Mouse (Mus musculus) heart, adult 2 months (tissue): Measurements from ENCODE around the gene Rpl36-ps4. TPM values are rescaled to one million over a fixed set of nuclear protein-coding genes. Genes with fewer than 3 reads are reported as not detected.
"Not testable (repeated sequence)": the region's sequence is repeated elsewhere in the genome, so short reads cannot be mapped to it uniquely, and the experiment has no call there.

ENCODE experiments used
- DNase-seq, 2 experiments: peaks; one replicate each; pipeline ENCODE4 v3.0.0; 2021
- H3K27ac ChIP-seq: fragments of 200-600 bp; 2 replicates; pipeline ENCODE4 v1.8.1; 2022
- H3K27me3 ChIP-seq: fragments of 200-500 bp; 2 replicates; pipeline ENCODE4 v1.6.1; 2012; ENCODE audit warnings: mild to moderate bottlenecking, low read length, inconsistent platforms, mixed read lengths; ENCODE audit not compliant: control insufficient read depth, insufficient read depth
- H3K36me3 ChIP-seq: fragments of 200-500 bp; 2 replicates; pipeline ENCODE4 v1.6.1; 2012; ENCODE audit warnings: low read length, inconsistent platforms; ENCODE audit not compliant: control insufficient read depth, insufficient read depth
- H3K4me1 ChIP-seq: fragments of 200-500 bp; 2 replicates; pipeline ENCODE4 v1.6.1; 2011; ENCODE audit warnings: low read length; ENCODE audit not compliant: control insufficient read depth, insufficient read depth
- H3K4me3 ChIP-seq: fragments of 200-600 bp; 2 replicates; pipeline ENCODE4 v1.8.1; 2022
- H3K79me2 ChIP-seq: fragments of 200-500 bp; replicated peaks from 2 replicates; pipeline ENCODE4 v1.6.1; 2012; ENCODE audit warnings: mild to moderate bottlenecking, inconsistent platforms, low read length, moderate library complexity, mixed read lengths; ENCODE audit not compliant: control insufficient read depth, insufficient read depth
- H3K9ac ChIP-seq: fragments of 200-500 bp; 2 replicates; pipeline ENCODE4 v1.6.1; 2012; ENCODE audit warnings: low read depth, mild to moderate bottlenecking, control low read depth, inconsistent platforms, low read length, mixed read lengths
- CTCF ChIP-seq: fragments of 200-600 bp; IDR thresholded peaks from 2 replicates; pipeline ENCODE4 v1.8.1; 2022; ENCODE audit warnings: antibody characterized with exemption, mild to moderate bottlenecking, moderate library complexity
- EP300 ChIP-seq: fragments of 200-500 bp; IDR thresholded peaks from 2 replicates; pipeline ENCODE4 v1.6.1; 2011; ENCODE audit warnings: low read depth, low read length, control low read depth; ENCODE audit not compliant: insufficient read depth
- POLR2A ChIP-seq: fragments of 200-500 bp; IDR thresholded peaks from 2 replicates; pipeline ENCODE4 v1.6.1; 2011; ENCODE audit warnings: mild to moderate bottlenecking, low read depth, low read length, control low read depth; ENCODE audit not compliant: insufficient read depth
- WGBS: fragments of 180-500 bp; shearing (Covaris S2); methylation state at CpG from one replicate; pipeline ENCODE4 v1.1.7; 2018; 5-methylcytosine and 5-hydroxymethylcytosine counted together
- intact Hi-C: fragments of 180-260 bp; cut with DNase I; formaldehyde crosslinking; loops from one replicate; pipeline ENCODE4 v1.15.1; 2025
- polyA plus RNA-seq: library from polyadenylated mRNA; depleted of rRNA; stranded (reverse); fragments of >200 nt; gene quantifications from 2 replicates; pipeline ENCODE4 v1.2.3, GENCODE M21; 2012
- total RNA-seq, 2 experiments: library from RNA; stranded (reverse); gene quantifications; 2 replicates each; pipeline ENCODE4 v1.2.3; 2021

Gene Rpl36-ps4
- total and polyA plus RNA-seq, 3 experiments = not detected

DNA sequence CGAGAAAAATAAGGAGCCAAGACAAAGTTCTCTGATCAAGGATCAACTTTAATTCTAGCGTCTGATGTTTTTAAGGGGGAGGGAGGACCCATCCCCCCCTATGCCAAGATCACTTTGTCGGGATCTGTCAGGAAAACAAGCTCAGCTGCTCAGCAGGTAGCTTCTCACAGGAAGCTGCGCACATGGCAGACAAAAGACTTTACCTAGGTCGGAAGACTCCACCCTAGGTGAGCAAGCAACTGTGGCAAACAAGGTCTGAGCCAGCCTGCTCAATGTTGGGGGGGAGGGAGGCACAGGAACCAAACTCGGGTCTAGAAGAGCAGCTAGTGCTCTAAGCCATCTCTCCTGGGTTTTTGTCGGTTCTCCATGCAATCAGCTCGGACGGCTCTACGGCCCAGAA lies 13.5 kb downstream of the Rpl36-ps4 start:
- Histone ChIP-seq H3K27ac (no peak overlapping the region), H3K9ac (no peak overlapping the region), H3K79me2 (no peaks in the 10 kb centered on the region), H3K4me3 (no peak overlapping the region), H3K27me3 (no peaks in the 10 kb centered on the region), H3K36me3 (no peaks in the 10 kb centered on the region), H3K4me1 (no peaks in the 10 kb centered on the region)
- intact Hi-C loops = no loop called here
- WGBS = 77% methylated on average over 10 of the region's 10 CpGs
- DNase-seq = no peak
- no peak for TF ChIP-seq CTCF
- no peak for TF ChIP-seq EP300
- no peak for TF ChIP-seq POLR2A

DNA sequence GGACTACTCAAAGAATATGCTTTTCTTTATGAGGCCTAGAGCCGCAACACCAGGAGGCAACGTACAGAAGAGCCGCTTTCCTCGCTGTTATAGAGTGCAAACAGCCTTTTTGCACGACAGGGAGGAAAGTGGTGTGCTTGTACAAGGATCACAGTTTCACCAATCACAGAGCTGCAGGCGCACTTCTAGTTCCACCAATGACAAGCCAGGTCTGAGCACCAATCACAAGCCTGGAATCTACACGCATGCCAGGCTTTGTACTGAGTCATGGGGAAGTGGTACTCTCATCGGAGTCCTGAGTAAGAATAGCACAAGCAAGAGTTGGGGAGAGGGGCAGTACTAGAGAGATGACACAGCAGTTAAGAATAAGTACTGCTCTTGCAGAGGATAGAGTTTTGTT lies 14.0 kb downstream of the Rpl36-ps4 start:
- Histone ChIP-seq H3K27ac (no peak overlapping the region), H3K36me3 (no peaks in the 10 kb centered on the region), H3K4me1 (no peaks in the 10 kb centered on the region), H3K27me3 (no peaks in the 10 kb centered on the region), H3K4me3 (no peak overlapping the region), H3K9ac (no peak overlapping the region), H3K79me2 (no peaks in the 10 kb centered on the region)
- DNase-seq = no peak
- TF ChIP-seq EP300 (no peak), CTCF (no peak), POLR2A (no peak)
- intact Hi-C loops = no loop called here
- 84% methylated on average over 8 of the region's 8 CpGs for WGBS

DNA sequence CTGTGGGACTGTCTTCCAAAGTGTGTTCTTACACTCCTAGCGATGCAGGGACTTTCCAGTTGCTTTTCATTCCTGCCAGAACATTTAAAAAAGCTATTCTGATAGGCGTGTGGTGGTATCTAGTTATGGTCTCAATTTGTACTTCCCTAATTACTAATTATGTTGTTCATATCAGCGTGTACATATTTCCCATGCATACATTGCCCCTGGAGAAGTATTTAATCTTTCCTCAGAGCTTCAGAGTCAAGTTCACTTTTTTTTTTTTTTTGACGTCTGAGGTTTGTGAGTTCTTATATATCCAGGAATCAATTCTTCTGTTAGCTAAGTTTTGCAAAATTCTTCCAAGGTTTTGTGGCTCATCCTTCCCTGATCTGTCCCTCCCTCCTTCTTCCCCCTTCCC lies 15.4 kb downstream of the Rpl36-ps4 start:
- Histone ChIP-seq H3K27me3 (no peaks in the 10 kb centered on the region), H3K36me3 (no peaks in the 10 kb centered on the region), H3K27ac (no peak overlapping the region), H3K4me3 (no peak overlapping the region), H3K9ac (no peak overlapping the region), H3K4me1 (no peaks in the 10 kb centered on the region), H3K79me2 (no peaks in the 10 kb centered on the region)
- no peak for DNase-seq
- WGBS = 82% methylated on average over 4 of the region's 4 CpGs
- intact Hi-C loops = no loop called here
- TF ChIP-seq EP300 (no peak), POLR2A (no peak), CTCF (no peak)

DNA sequence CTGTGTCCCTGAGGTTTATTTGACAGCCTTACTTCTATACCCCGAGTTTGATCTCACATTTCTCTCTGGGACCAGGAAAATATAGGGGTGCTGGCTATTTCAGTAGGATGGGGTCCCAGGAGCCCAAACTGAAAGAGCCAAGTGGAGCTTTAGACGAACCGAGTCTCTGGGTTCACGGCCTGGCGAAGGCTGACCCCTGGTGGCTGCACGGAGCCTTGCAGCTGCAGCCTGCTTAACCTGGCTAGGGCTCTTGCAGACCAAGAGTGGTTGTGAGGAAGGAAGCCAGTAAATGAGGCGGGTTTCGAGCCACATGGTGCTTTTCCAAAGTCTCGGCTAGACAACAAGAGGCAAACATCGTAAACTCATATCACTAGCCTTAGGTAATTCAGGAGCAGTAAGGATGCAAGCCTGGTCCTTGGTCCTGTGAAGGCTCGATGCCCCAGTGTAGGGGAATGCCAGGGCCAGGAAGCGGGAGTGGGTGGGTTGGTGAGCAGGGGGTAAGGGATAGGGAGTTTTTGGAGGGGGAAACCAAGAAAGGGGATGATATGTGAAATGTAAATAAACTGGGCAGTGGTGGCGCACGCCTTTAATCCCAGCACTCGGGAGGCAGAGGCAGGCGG lies 28.3 kb downstream of the Rpl36-ps4 start:
- DNase-seq = peak; percentile 64 to 85
- TF ChIP-seq CTCF = peak; percentile 100
- peak; percentile 75 for TF ChIP-seq EP300
- TF ChIP-seq POLR2A = no peak
- 39% methylated on average over 16 of the region's 16 CpGs for WGBS
- H3K4me1 ChIP-seq = no peaks in the 10 kb centered on the region
- no peak overlapping the region for H3K9ac ChIP-seq
- H3K36me3 ChIP-seq = no peaks in the 10 kb centered on the region
- H3K27ac ChIP-seq = no peak overlapping the region
- intact Hi-C loops = loop anchor here (1.0 to 5.0 kb wide), 4 partner anchors 66 to 347 kb away; no protein-coding TSS in a partner anchor
- no peaks in the 10 kb centered on the region for H3K79me2 ChIP-seq
- no peaks in the 10 kb centered on the region for H3K27me3 ChIP-seq
- H3K4me3 ChIP-seq = no peak overlapping the region

DNA sequence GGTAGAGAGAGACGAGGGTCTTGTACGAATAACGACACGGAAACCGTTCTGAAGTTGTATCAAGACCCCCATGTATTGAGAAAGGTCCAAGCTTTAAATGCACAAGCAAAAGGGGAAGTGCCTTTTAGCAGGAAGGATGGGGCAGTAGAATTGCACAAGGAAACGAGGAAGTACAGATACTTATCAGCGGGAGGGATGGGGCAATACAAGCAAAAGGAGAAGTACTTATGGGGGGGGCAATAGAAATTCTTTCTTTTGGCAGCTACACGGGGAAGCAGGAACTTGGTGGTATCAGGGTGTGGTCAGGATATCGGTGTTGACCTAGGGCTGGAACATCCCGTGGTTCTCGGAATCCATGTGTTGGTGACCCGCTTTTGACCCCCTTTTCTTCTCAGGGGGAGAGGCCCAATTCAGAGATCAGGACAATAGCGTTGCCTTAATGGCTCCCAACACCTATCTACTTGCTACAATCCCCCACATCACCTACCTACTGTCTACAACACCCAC lies 33.9 kb downstream of the Rpl36-ps4 start:
- H3K9ac ChIP-seq, H3K79me2 ChIP-seq, H3K27me3 ChIP-seq, H3K36me3 ChIP-seq, H3K27ac ChIP-seq, intact Hi-C loops, H3K4me1 ChIP-seq, DNase-seq, H3K4me3 ChIP-seq: not testable (repeated sequence)
- 70% methylated on average over 13 of the region's 13 CpGs for WGBS

DNA sequence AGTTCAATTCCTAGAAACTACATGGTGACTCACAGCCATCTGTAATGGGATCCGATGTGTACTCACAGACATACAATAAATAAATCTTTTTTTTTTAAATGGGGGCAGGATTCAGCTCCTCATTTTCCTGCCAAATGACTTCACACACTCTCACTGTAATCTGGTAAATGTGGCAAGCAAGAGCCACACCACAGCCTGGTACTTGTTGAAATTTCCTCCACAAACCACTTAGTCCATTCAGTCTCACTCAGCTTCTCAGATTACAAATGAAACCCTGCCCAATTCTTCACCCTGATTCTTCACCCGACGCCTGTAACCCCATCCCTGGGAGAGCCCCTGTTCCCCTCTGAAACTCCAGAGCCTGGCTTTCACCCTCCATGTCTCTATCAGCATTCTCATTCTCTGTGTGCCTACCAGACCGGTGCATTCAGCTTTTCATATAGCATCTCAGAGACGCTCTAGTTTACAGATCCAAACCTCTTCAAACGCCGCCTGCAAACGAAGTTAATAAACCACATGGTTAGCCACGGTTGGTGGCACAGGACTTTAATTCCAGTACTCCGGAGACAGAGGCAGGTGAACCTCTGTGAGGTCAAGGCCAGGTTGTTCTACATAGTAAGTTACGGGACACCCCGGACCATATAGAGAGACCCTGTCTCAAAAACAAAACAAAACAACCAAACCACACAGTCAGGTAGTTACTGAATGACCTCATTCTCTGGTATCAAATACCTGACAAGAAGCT lies 36.5 kb downstream of the Rpl36-ps4 start:
- no peaks in the 10 kb centered on the region for H3K79me2 ChIP-seq
- no peak for DNase-seq
- H3K4me3 ChIP-seq = no peak overlapping the region
- no peak overlapping the region for H3K27ac ChIP-seq
- intact Hi-C loops = no loop called here
- H3K4me1 ChIP-seq = no peaks in the 10 kb centered on the region
- H3K27me3 ChIP-seq = peaks cover 1% of the 10 kb centered on the region; the same call in 1 of the 2 replicates
- TF ChIP-seq EP300 = no peak
- no peak for TF ChIP-seq CTCF
- no peak for TF ChIP-seq POLR2A
- no peak overlapping the region for H3K9ac ChIP-seq
- no peaks in the 10 kb centered on the region for H3K36me3 ChIP-seq
- 73% methylated on average over 12 of the region's 12 CpGs for WGBS
